Mouse (Mus musculus) intestine, embryonic 15.5 days (tissue): ENCODE measurements around the gene Smim7. TPM values are rescaled to one million over a fixed set of nuclear protein-coding genes. Genes with fewer than 3 reads are reported as not detected.
A peak's percentile ranks its signal among the peaks of the same experiment; 100 is the strongest.

ENCODE experiments used
- ATAC-seq: fragments of 200-750 bp; cut with Nextera tagmentation; 2 replicates; pipeline ENCODE4 v1.8.0; 2017; ENCODE audit warnings: moderate TSS enrichment, moderate library complexity
- H3K27ac ChIP-seq: fragments of 300-500 bp; sonication (generic); 2 replicates; pipeline ENCODE4 v1.5.1; 2015; ENCODE audit warnings: mild to moderate bottlenecking, inconsistent platforms
- H3K27me3 ChIP-seq: fragments of 300-500 bp; sonication (generic); replicated peaks from 2 replicates; pipeline ENCODE4 v1.6.1; 2015; ENCODE audit warnings: inconsistent platforms
- H3K36me3 ChIP-seq: fragments of 300-500 bp; sonication (generic); 2 replicates; pipeline ENCODE4 v1.6.1; 2015; ENCODE audit warnings: inconsistent platforms
- H3K4me1 ChIP-seq: fragments of 300-500 bp; sonication (generic); replicated peaks from 2 replicates; pipeline ENCODE4 v1.6.1; 2015; ENCODE audit warnings: inconsistent platforms
- H3K4me2 ChIP-seq: fragments of 300-500 bp; sonication (generic); replicated peaks from 2 replicates; pipeline ENCODE4 v1.6.1; 2015; ENCODE audit warnings: mild to moderate bottlenecking, inconsistent platforms
- H3K4me3 ChIP-seq: fragments of 300-500 bp; sonication (generic); replicated peaks from 2 replicates; pipeline ENCODE4 v1.5.1; 2015; ENCODE audit warnings: inconsistent platforms
- H3K9ac ChIP-seq: fragments of 300-500 bp; sonication (generic); 2 replicates; pipeline ENCODE4 v1.6.1; 2015; ENCODE audit warnings: inconsistent platforms
- H3K9me3 ChIP-seq: fragments of 300-500 bp; sonication (generic); 2 replicates; pipeline ENCODE4 v1.6.1; 2016; ENCODE audit warnings: inconsistent platforms
- whole genome bisulfite sequencing: fragments of 180-500 bp; shearing (Covaris S2); methylation state at CpG from one replicate; pipeline ENCODE4 v1.1.7; 2015; 5-methylcytosine and 5-hydroxymethylcytosine counted together
- polyA plus RNA-seq: library from polyadenylated mRNA; unstranded; fragments of >200 nt; fragmentation: Nextera tagmentation; extraction: Ambion mirVana; gene quantifications from 2 replicates; pipeline ENCODE4 v1.2.1, GENCODE M21; 2015

Gene Smim7
- polyA plus RNA-seq, 1 experiment from 2014 or later, result 127 TPM

DNA sequence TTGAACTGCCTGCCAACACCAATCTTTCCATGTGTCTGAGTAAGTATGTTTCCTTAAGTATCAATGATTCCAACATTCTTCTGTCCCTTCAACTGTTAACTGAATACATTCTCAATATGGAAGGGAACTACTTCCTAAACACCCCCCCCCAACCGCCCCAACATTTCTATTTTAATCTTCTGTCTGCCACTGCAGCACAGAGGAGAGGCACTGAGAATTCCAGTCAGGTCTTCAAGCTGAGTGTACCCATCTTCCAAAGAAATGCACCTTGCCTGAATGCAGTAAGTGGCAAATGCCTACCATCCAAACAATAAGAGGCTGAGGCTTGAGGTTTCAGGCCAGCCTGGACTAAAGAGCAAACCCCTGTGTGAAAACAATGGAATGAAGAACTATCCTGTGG, 38.8 kb downstream of the Smim7 start:
- no peak for ATAC-seq
- H3K4me3 ChIP-seq, result no peak overlapping the region
- H3K27me3 ChIP-seq, result no peaks in the 10 kb centered on the region
- H3K9me3 ChIP-seq, result no peaks in the 10 kb centered on the region
- no peak overlapping the region for H3K4me2 ChIP-seq
- no peaks in the 10 kb centered on the region for H3K4me1 ChIP-seq
- WGBS, result 94% methylated on average over 1 of the region's 1 CpGs
- H3K9ac ChIP-seq, result no peak overlapping the region
- H3K27ac ChIP-seq, result no peak overlapping the region
- no peaks in the 10 kb centered on the region for H3K36me3 ChIP-seq

DNA sequence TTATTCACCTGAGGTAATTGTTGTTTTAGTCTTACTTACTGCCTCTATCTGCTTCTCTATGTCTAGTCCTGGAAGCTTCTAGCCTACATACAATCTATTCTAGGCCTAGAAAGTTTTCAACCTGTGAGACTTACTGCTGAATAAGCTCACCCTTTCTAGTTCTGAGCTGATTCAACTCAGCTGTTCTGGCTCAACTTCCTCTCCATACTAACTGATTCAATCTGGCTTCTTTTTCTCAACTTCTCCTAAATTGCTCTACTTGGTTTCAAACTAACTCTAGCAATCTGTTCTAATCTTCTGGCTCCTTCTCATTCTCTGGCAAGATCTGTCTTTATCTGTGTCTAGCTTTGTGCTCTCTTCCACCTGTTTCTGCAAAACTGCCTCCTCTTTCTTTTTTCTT, 49.0 kb downstream of the Smim7 start:
- H3K36me3 ChIP-seq, result no peaks in the 10 kb centered on the region
- H3K27me3 ChIP-seq, result no peaks in the 10 kb centered on the region
- 0 out of 2 replicates have a peak, but pooled peaks cover 4% of the 10 kb centered on the region for H3K4me1 ChIP-seq

DNA sequence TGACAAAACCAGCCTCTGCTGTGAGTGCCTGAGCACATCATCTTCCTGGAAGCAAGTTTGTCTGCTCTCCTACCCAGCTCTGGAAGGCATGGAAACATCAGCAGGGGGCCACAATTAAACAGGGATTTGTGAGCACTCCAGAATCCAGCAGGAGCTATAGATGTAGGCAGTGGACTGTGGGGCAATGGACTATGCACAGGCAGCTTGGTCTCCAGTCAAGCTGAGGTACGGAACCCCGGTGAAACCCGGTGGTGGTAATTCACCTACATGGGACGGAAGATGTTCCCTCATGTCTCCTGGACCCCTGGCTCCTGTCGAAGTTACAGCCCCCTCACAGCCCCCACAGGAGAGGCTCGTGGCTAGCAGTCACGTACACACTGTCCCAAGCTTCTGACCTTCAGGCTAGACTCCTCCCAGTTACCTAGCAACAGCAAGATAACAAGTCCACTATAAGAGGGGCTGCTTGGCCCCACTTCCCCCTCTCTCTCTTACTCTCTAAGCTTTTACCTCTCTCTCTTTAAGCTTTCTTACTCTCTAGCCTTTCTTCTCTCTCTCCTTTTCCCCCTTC, 53.4 kb downstream of the Smim7 start:
- Histone ChIP-seq H3K27ac (no peak overlapping the region), H3K4me3 (no peak overlapping the region), H3K27me3 (no peaks in the 10 kb centered on the region), H3K9me3 (no peaks in the 10 kb centered on the region), H3K4me1 (0 out of 2 replicates have a peak, but pooled peaks cover 4% of the 10 kb centered on the region), H3K36me3 (no peaks in the 10 kb centered on the region), H3K9ac (no peak overlapping the region), H3K4me2 (no peak overlapping the region)
- peak; percentile 57 for ATAC-seq
- WGBS, result 65% methylated on average over 7 of the region's 7 CpGs

More for the DNA sequence above, 49.0 kb downstream of the Smim7 start:
- no peak overlapping the region for H3K9ac ChIP-seq
- ATAC-seq, result no peak
- no peak overlapping the region for H3K4me2 ChIP-seq
- no peak overlapping the region for H3K27ac ChIP-seq
- no peak overlapping the region for H3K4me3 ChIP-seq
- H3K9me3 ChIP-seq, result no peaks in the 10 kb centered on the region

Other genes with a start within 250 kb of the Smim7 start
- 43.6 and 45.5 TPM in 2 replicates for gene Eps15l1, start 149.6 kb downstream of the Smim7 start, polyA plus RNA-seq
- 0.98 and 1.1 TPM in 2 replicates for gene Calr3, start 127.2 kb downstream of the Smim7 start, polyA plus RNA-seq
- 11.8 and 11.9 TPM in 2 replicates for gene 1700030K09Rik, start 127.2 kb downstream of the Smim7 start, polyA plus RNA-seq
- 47.4 and 49.6 TPM in 2 replicates for gene Cherp, start 95.9 kb downstream of the Smim7 start, polyA plus RNA-seq
- gene Slc35e1, start 78.5 kb downstream of the Smim7 start, polyA plus RNA-seq, result 17.3 and 19.8 TPM in 2 replicates
- 13.1 and 14.0 TPM in 2 replicates for gene Med26, start 22.8 kb downstream of the Smim7 start, polyA plus RNA-seq
- 12.6 and 13.3 TPM in 2 replicates for gene Tmem38a, start 967 bp upstream of the Smim7 start, polyA plus RNA-seq
- gene Nwd1, start 75.6 kb upstream of the Smim7 start, polyA plus RNA-seq, result 0.08 and 0.14 TPM in 2 replicates
- gene Sin3b, start 152.2 kb upstream of the Smim7 start, polyA plus RNA-seq, result 132 and 150 TPM in 2 replicates
- gene F2rl3, start 190.8 kb upstream of the Smim7 start, polyA plus RNA-seq, result 3.5 TPM in 2 replicates